Mouse (Mus musculus): Measurements from ENCODE around the gene Grb10. TPM values are rescaled to one million over a fixed set of nuclear protein-coding genes. Genes with fewer than 3 reads are reported as not detected.
A peak's percentile ranks its signal among the peaks of the same experiment; 100 is the strongest.

Gene Grb10
- total and polyA plus RNA-seq, 2 experiments: 3.0 to 4.0 TPM

DNA sequence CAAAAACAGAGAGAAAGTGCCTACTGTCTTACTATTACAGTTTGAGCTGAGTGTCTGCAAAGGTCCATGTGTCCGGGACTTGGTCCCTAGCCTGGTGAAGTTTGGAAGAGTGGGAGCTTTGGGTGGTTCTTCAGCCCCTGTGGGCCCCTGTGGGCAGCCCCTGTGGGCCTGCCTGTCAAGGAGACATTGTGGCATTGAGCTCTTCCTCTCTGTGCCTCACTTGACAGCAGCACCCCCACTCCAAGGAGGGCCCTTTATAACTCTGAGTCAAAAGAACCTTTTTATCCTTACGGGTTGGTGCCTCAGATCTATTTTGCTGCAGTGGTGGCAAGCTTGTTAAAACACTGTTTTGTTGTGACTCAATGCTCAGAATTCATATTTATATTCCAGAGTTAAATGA lies 78.3 kb downstream of the Grb10 start:
- Histone ChIP-seq H3K27ac (replicated peaks; ENCODE audit: insufficient read depth, low read depth, low read length) (peak overlapping the region; percentile 20; the same call in 1 of the 2 replicates), H3K79me2 (ENCODE audit: control insufficient read depth, insufficient read depth, low read length) (no peaks in the 10 kb centered on the region), H3K4me3 (ENCODE audit: insufficient read depth, low read depth, low read length) (no peak overlapping the region), H3K36me3 (ENCODE audit: control insufficient read depth, insufficient read depth, low read length) (no peaks in the 10 kb centered on the region), H3K4me1 (ENCODE audit: control insufficient read depth, insufficient read depth, low read length) (peaks cover 20% of the 10 kb centered on the region), H3K27me3 (ENCODE audit: control insufficient read depth, insufficient read depth, low read length) (no peaks in the 10 kb centered on the region), H3K9ac (ENCODE audit: low read depth, low read length) (no peak overlapping the region)
- no peak for TF ChIP-seq CTCF (IDR thresholded peaks at IDR 0.05; ENCODE audit: low read depth, low read length)
- TF ChIP-seq POLR2A (IDR thresholded peaks at IDR 0.05; ENCODE audit: extremely low read depth, insufficient read depth, low read length): no peak
- 89% methylated on average over 2 of the region's 2 CpGs for WGBS
- no peak for DNase-seq (ENCODE audit: extremely low read depth, low read depth, low spot score)

DNA sequence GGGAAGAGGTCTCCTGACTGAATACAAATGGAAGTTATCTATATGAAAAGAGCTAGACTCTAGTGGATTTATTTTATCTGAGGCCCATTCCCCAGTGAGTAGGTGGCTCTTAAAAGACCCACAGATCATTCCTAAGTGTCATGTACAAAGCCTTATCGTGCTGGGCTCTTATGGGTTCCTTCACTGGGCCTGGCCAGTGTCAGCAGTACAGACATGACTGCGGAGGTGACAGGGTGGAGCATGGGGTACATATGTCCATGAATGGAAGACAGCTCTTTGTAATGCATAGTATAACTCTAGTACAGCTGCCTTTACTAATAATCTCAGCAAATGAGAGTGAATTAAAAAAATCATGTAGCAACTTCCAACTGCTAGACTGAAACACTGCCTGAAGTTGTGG lies 80.0 kb downstream of the Grb10 start:
- 86% methylated on average over 2 of the region's 2 CpGs for WGBS

DNA sequence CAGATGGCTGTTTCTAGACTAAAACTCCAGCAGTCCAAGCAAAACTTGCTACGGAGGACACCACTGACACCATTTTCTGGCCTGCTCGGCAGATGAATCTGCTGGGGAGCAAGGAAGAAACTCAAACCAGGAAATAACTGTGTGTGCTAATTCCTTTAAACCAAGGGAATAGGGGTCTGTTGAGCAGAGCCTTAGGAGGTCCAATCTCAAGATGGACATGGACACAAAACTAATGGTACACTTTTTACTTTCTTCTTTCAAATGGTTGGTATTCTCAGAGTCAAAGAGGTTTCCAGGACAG lies 80.5 kb downstream of the Grb10 start:
- no peaks in the 10 kb centered on the region for H3K27me3 ChIP-seq (ENCODE audit: control insufficient read depth, insufficient read depth, low read length)
- H3K9ac ChIP-seq (ENCODE audit: low read depth, low read length): no peak overlapping the region
- no peaks in the 10 kb centered on the region for H3K36me3 ChIP-seq (ENCODE audit: control insufficient read depth, insufficient read depth, low read length)
- WGBS: 87% methylated on average over 2 of the region's 2 CpGs
- DNase-seq (ENCODE audit: extremely low read depth, low read depth, low spot score): no peak
- peaks cover 9% of the 10 kb centered on the region for H3K4me1 ChIP-seq (ENCODE audit: control insufficient read depth, insufficient read depth, low read length)
- TF ChIP-seq POLR2A (IDR thresholded peaks at IDR 0.05; ENCODE audit: extremely low read depth, insufficient read depth, low read length) (no peak), CTCF (IDR thresholded peaks at IDR 0.05; ENCODE audit: low read depth, low read length) (no peak)
- no peak overlapping the region for H3K27ac ChIP-seq (replicated peaks; ENCODE audit: insufficient read depth, low read depth, low read length)
- H3K79me2 ChIP-seq (ENCODE audit: control insufficient read depth, insufficient read depth, low read length): no peaks in the 10 kb centered on the region
- no peak overlapping the region for H3K4me3 ChIP-seq (ENCODE audit: insufficient read depth, low read depth, low read length)

More for the DNA sequence above, 80.0 kb downstream of the Grb10 start:
- Histone ChIP-seq H3K27me3 (ENCODE audit: control insufficient read depth, insufficient read depth, low read length) (no peaks in the 10 kb centered on the region), H3K4me1 (ENCODE audit: control insufficient read depth, insufficient read depth, low read length) (peaks cover 13% of the 10 kb centered on the region), H3K9ac (ENCODE audit: low read depth, low read length) (no peak overlapping the region), H3K79me2 (ENCODE audit: control insufficient read depth, insufficient read depth, low read length) (no peaks in the 10 kb centered on the region), H3K36me3 (ENCODE audit: control insufficient read depth, insufficient read depth, low read length) (no peaks in the 10 kb centered on the region), H3K4me3 (ENCODE audit: insufficient read depth, low read depth, low read length) (no peak overlapping the region), H3K27ac (replicated peaks; ENCODE audit: insufficient read depth, low read depth, low read length) (no peak overlapping the region)
- TF ChIP-seq POLR2A (IDR thresholded peaks at IDR 0.05; ENCODE audit: extremely low read depth, insufficient read depth, low read length): no peak
- no peak for TF ChIP-seq CTCF (IDR thresholded peaks at IDR 0.05; ENCODE audit: low read depth, low read length)
- no peak for DNase-seq (ENCODE audit: extremely low read depth, low read depth, low spot score)

DNA sequence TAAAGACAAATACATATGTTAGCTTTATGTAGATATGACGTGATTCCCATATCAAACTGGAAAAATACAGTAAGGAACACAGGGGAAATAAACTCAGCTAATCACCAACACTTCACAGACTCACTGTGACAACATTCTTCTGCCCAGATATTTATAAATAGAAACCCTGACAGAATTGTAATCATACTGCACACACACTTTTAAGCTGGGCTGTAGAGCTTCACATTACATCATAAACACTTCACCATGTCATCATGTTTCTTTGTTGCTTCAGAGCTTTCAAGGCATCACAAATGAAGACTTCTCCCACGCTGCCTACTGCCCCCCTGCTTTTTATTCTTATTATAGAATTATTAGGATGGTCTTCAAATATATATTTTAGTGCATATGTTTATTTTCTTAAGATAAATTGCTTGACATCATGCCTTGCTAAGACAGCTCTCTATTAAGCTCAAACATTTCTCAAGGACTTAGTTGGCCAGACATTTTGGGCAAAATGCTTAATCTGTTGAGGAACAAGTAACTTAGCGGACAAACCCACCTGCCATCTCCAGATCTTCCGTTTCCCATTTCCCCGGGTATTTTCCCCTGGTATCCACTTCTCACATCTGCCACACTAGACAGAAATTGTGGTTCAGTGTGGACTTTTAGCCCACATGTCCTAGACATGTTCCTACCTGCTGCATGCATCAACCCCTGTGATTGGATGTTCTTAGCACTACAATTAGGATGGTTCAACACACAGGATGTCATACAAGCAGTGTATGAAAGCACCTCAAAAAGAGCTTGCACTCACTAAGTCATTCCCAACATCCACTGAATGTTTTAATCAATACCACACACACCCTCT lies 81.0 kb downstream of the Grb10 start:
- Histone ChIP-seq H3K27ac (replicated peaks; ENCODE audit: insufficient read depth, low read depth, low read length) (no peak overlapping the region), H3K79me2 (ENCODE audit: control insufficient read depth, insufficient read depth, low read length) (no peaks in the 10 kb centered on the region), H3K27me3 (ENCODE audit: control insufficient read depth, insufficient read depth, low read length) (no peaks in the 10 kb centered on the region), H3K4me3 (ENCODE audit: insufficient read depth, low read depth, low read length) (no peak overlapping the region), H3K4me1 (ENCODE audit: control insufficient read depth, insufficient read depth, low read length) (peaks cover 12% of the 10 kb centered on the region), H3K36me3 (ENCODE audit: control insufficient read depth, insufficient read depth, low read length) (no peaks in the 10 kb centered on the region), H3K9ac (ENCODE audit: low read depth, low read length) (no peak overlapping the region)
- WGBS: 89% methylated on average over 5 of the region's 5 CpGs
- no peak for TF ChIP-seq POLR2A (IDR thresholded peaks at IDR 0.05; ENCODE audit: extremely low read depth, insufficient read depth, low read length)
- DNase-seq (ENCODE audit: extremely low read depth, low read depth, low spot score): no peak

DNA sequence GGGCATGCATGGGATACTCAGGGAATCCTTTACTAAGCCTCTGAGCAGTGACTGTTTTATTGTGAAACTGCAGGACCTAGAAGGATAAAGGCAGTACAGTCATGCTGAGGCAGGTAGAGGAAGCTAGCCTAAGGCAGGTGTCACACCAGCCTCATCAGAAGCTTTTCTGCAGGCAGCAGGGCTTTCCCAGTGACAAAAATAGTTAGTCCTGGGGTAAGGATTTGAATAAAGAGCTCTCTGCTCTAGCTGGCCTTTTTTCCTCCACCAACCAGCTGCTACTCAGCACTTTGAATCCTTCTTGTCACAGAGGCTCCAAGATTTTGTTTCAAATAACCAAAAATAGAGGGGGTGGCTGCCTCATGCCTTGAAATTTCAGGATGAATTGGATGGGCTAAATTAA lies 82.7 kb downstream of the Grb10 start:
- TF ChIP-seq POLR2A (IDR thresholded peaks at IDR 0.05; ENCODE audit: extremely low read depth, insufficient read depth, low read length) (no peak), CTCF (IDR thresholded peaks at IDR 0.05; ENCODE audit: low read depth, low read length) (no peak)
- Histone ChIP-seq H3K27ac (replicated peaks; ENCODE audit: insufficient read depth, low read depth, low read length) (no peak overlapping the region), H3K4me3 (ENCODE audit: insufficient read depth, low read depth, low read length) (no peak overlapping the region), H3K79me2 (ENCODE audit: control insufficient read depth, insufficient read depth, low read length) (no peaks in the 10 kb centered on the region), H3K9ac (ENCODE audit: low read depth, low read length) (no peak overlapping the region), H3K36me3 (ENCODE audit: control insufficient read depth, insufficient read depth, low read length) (no peaks in the 10 kb centered on the region), H3K4me1 (ENCODE audit: control insufficient read depth, insufficient read depth, low read length) (peaks cover 9% of the 10 kb centered on the region), H3K27me3 (ENCODE audit: control insufficient read depth, insufficient read depth, low read length) (no peaks in the 10 kb centered on the region)
- DNase-seq (ENCODE audit: extremely low read depth, low read depth, low spot score): no peak

DNA sequence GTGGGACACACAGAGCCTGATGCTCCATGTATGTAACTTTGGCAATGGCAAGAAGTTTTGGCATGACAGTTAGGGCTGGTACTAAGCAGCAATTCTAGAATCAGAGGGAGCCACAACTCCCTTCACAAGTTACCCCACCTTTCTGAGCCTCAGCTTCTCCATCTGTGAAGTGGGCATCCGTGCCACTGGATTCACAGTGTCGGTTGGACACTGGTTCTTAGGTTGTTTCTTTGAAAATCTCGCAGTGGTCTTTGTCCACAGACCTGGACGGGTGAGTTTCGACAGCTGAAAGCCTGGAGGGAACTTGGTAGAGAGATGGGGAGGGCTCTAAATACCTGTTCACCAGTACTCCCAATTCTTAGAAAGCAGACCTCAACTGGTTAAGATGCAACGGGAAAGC lies 83.9 kb downstream of the Grb10 start:
- H3K9ac ChIP-seq (ENCODE audit: low read depth, low read length): no peak overlapping the region
- no peaks in the 10 kb centered on the region for H3K27me3 ChIP-seq (ENCODE audit: control insufficient read depth, insufficient read depth, low read length)
- peaks cover 7% of the 10 kb centered on the region for H3K4me1 ChIP-seq (ENCODE audit: control insufficient read depth, insufficient read depth, low read length)
- H3K27ac ChIP-seq (replicated peaks; ENCODE audit: insufficient read depth, low read depth, low read length): no peak overlapping the region
- no peaks in the 10 kb centered on the region for H3K36me3 ChIP-seq (ENCODE audit: control insufficient read depth, insufficient read depth, low read length)
- H3K79me2 ChIP-seq (ENCODE audit: control insufficient read depth, insufficient read depth, low read length): no peaks in the 10 kb centered on the region
- no peak overlapping the region for H3K4me3 ChIP-seq (ENCODE audit: insufficient read depth, low read depth, low read length)
- TF ChIP-seq CTCF (IDR thresholded peaks at IDR 0.05; ENCODE audit: low read depth, low read length): no peak
- no peak for TF ChIP-seq POLR2A (IDR thresholded peaks at IDR 0.05; ENCODE audit: extremely low read depth, insufficient read depth, low read length)
- DNase-seq (ENCODE audit: extremely low read depth, low read depth, low spot score): no peak
- WGBS: 95% methylated on average over 6 of the region's 6 CpGs

Data from liver, adult 2 months (tissue).